Mouse (Mus musculus) gastrocnemius, adult 8-10 months (tissue): ENCODE measurements at regions not wholly inside any gene's neighbourhood (a gene's known extent, or its start where the extent isn't known, plus 50 kb on each side); places are given as distances from the start of the nearest gene placed in this dataset.
"Not testable (repeated sequence)": the region's sequence is repeated elsewhere in the genome, so short reads cannot be mapped to it uniquely, and the experiment has no call there.

Experiments
- DNase-seq, 2 experiments: peaks; one replicate each; pipeline ENCODE4 v3.0.0; 2022; ENCODE audit warnings: low spot score in 2 of 2

DNA sequence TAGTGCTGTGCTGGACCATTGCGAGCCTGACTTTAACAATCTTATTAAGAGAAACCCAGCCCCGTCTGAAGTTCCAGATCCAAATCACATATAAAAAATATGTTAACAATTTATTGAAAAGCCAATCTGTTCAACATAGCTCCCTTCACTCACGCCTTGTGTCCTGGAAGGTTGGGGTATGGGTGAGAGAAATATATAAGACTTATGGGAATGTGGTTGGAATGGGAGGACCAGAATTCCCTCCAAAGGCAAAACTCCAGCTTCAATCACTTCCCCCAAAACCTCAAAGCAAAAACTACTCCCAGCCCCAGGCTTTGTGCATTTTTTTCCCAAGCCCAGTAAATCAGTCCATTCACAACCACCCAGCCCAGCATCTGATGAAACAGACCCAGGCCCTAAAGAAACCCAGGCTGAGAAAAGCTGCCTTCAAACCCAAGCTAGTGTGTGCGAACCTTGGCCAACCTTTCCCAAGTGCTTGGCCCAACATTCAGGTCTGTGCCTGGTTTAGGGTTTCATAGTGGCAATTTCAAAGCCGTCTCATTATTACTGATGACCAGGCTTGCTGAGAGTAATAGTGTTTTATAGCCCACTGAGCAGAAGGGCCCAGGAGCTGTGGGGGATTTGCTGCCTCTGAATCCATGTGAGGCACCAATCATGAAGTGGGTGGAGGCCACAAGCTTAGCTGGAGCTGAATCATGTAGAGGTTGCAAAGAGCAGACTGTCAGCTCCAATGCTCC lies 517.0 kb downstream of the Bnc2 start:
- no peak for DNase-seq

- no peak for DNase-seq
Observed at GRCm38 (mm10) chr4:84163362-84163761, 511.7 kb downstream of the Bnc2 start.

GRCm38 (mm10) chr4:84165256-84165655 lies 509.8 kb downstream of the Bnc2 start:
- DNase-seq = no peak

DNA sequence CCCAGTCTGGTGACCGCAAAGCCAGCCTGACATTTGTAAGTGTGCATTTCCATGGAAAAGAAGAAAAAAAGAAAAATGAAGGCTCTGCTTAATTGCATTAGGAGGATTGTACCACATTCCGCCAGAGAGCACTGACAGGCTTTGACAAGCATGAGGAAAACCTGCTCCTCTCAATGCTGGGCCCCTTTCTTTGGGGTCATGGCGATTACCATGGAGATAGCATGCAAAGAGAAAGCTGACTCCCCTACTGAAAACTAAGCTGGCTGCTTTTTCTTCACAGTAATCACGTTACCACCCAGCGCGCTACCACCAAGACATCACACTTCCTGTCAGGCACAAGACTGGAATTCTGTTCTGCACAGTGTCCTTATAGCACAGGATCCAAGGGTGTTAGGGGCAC lies 502.2 kb downstream of the Bnc2 start:
- DNase-seq = no peak

DNA sequence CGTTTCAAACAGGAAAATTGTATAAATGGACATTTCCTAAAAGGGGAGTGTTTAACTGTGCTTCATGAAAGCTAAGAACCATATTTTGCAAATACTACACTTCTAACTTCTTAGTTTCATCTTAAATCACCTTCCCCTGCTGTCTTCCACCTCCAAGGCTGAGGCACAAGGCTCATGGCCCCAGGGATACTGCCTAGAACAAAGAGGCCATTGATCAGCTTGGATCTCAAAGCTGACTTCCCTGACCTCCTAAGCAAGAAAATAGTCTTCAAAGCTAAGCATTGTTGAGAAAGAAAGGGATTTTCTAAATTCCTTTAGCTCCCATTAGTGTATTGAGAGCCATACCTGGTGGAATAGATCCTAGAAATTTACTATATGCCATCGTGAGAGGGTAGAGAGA lies 501.6 kb downstream of the Bnc2 start:
- no peak for DNase-seq

- not testable (repeated sequence) for DNase-seq
Observed at GRCm38 (mm10) chr4:84176457-84176856, 498.6 kb downstream of the Bnc2 start.

- DNase-seq = no peak
Observed at GRCm38 (mm10) chr4:84177827-84178226, 497.2 kb downstream of the Bnc2 start.

GRCm38 (mm10) chr4:84184436-84184835 lies 490.6 kb downstream of the Bnc2 start:
- no peak for DNase-seq

DNA sequence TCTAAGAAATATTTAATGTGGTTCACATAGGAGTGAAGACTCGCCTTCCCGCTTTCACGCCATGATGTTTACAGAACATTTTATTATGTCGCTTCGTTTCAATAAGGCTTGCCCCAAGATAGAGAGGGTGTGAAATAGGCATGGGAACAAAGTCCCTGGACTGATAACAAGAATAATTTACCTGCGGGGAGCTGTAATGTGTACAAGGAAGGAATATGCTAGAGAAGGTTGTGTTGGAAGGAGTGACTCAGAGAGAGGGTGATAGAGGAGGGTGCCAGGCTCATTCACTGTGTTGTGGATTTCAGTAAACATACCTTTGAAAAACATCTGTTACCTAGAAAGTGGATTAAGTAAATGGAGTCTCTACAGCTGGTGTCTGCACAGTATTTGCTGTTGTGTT lies 490.2 kb downstream of the Bnc2 start:
- DNase-seq = no peak

GRCm38 (mm10) chr4:84189315-84189714 lies 485.8 kb downstream of the Bnc2 start:
- no peak for DNase-seq

DNA sequence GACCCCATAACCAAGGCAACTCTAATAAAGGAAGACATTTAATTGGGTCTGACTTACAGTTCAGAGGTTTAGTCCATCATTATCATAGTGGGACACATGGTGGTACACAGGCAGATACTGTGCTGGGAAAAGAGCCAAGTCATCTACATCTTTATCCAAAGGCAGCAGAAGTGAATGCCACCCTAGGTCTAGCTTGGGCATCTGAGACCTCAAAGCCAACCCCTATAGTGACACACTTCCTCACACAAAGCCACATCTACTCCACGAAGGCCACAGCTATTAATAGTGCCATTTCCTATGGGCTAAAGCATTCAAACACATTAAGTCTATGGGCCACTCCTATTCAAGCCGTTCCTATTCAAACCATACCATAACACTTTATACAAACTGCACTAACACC lies 483.8 kb downstream of the Bnc2 start:
- DNase-seq = no peak

DNA sequence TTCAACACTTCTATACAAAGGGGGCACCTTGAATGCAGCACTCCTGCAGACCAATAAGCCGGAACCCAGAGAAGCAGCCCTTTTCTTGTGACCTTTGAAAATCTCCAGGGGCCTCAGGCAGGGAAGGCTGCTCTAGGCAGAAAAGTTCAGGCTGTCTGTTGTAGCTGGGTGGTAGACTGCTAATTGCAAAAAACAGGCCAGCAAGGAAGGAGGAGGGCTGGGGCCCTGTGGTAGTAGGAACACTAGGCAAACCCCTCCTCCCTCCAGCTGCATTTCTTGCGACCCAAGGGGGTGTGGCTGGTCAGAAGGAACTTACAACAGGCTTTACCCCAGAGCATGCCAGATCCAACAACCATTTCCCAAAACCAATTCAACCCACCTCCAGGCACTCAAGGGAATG lies 482.8 kb downstream of the Bnc2 start:
- DNase-seq = peak in 1 of 2 experiments; percentile 6

DNA sequence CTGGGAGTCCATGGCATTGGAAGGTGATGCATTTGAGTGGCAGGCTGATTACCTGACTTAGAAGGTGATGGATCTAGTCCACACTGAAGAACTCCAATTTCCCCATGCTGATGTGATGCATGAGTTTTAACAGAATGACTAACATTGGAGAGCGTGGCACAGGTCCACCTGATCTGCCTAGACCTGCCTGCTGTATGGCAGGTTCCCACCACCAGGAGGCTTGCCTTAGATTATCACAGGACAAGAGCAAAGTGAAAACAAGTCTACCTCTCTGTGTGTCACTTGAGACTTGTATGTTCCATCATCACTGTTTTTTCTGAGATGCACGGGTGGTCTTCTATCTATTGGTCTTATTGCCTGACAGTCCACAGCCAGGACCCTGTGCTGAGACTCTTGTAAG lies 478.3 kb downstream of the Bnc2 start:
- DNase-seq = no peak

DNA sequence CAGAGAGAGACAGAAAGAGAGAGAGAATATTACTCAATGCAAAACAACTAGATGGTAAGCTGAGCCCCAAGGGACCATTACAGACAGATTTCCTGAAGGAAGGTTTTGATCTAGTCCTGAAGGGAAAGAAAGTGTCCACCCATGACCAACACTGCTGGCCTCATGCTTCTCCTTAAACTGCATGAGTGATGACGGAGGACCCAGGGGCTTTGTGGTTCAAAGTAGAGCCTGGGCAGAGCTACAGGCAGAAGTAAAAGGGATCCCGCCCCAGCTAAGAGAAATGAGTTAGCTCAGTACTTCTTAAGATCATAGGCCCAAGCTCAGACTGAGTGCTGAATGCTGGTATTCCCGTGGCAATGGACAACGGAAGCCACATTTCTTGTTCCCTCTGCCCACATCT lies 476.9 kb downstream of the Bnc2 start:
- peak in 1 of 2 experiments; percentile 21 for DNase-seq

- peak; percentile 39 to 64 for DNase-seq
Observed at GRCm38 (mm10) chr4:84199181-84199656, 475.9 kb downstream of the Bnc2 start.

DNA sequence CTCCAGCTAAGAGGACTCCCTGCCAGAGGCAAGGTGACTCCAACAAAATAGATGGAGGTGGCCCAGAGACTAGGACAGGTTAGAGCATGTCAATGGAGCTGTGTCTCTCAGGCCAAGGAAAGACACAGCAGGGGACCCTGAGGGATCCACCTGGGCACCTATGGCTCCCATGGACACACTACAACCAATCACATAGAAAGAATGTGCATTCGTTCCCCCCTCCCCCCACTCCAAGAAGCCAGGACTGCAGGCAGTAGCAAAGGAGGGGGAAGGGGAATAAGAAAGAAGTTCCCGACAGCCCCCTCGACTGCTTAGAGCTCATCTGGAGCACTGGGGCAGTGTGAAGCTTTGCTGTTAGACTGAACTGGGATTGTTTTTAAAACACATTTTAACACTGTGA lies 474.1 kb downstream of the Bnc2 start:
- no peak for DNase-seq

- no peak for DNase-seq
Observed at GRCm38 (mm10) chr4:84202231-84202630, 472.8 kb downstream of the Bnc2 start.

DNA sequence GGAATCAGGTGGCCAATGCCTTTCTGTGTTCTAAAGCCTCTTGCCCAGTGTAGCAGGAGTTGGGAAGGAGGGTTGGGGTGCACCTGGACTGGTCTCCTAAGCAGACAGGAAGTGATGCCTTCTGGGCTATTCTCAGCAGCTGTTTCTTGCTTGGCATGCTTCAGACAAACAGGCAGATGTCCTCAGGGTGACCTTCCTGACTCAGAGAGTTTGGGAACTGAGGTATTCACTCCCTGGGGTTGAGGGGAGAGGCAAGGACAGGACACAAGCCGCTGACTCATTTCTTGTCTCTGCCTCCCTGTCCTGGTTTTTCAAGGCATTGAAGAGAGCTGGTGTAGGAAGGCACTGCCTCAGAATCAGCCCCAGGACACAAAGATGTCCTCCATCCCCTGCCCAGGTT lies 471.4 kb downstream of the Bnc2 start:
- DNase-seq = peak in 1 of 2 experiments; percentile 15

- DNase-seq = no peak
Observed at GRCm38 (mm10) chr4:84204777-84205176, 470.3 kb downstream of the Bnc2 start.

GRCm38 (mm10) chr4:84208175-84208574 lies 466.9 kb downstream of the Bnc2 start:
- no peak for DNase-seq

DNA sequence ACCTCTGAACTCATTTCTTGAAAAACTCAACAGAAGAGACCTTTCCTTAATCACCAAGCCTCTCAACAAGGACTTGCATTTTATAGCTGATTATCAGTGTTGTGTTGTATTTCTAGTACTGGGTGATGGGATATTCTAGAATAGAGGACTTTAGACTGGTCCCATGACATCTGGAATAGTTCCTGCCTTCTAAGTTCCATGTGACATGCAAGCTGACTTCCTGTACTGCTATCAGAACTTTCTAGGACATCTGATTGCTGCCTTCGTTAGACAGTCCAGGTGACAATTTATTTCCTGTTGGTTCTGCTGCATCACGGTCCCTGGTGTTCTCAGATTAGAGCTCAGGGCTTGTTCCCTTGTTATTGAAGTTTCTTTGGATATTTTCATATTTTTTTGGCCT lies 465.5 kb downstream of the Bnc2 start:
- DNase-seq = no peak

DNA sequence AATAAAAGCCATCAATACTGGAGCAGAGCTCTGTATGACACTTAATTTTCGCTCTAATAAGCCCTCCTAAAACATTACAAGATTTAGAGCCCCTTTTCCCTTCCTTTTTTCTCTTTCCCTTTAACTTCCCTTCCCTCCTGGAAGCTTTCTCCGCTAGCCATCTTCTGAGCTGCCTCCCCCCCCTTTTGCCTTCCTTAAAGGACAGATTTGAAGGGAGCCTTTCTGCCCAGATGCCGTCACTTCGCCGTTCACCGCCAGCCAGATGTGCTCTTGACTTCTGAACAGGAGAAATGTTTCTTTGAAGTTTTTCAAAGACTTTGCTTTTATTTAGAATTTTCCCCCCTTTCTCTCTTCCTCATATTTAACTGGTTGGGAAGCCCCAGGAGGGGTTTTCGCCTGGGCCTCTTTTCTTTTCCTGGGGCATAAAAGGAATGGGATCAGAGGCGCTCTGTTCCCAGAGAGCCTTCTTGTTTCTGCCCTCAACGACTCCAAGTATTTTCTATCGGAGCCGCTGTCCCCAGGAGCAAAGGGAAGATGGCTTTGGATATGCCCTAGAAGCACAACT lies 463.7 kb downstream of the Bnc2 start:
- DNase-seq = no peak

GRCm38 (mm10) chr4:84212004-84212403 lies 463.1 kb downstream of the Bnc2 start:
- no peak for DNase-seq
